Mouse (Mus musculus) embryo, embryonic 11.5 days (tissue): ENCODE measurements around the gene Tspear.
"Not testable (repeated sequence)": the region's sequence is repeated elsewhere in the genome, so short reads cannot be mapped to it uniquely, and the experiment has no call there.

Source experiments
- DNase-seq: peaks from one replicate; pipeline ENCODE4 v3.0.0-alpha.2; 2012; ENCODE audit warnings: low read depth, low spot score

Gene Tspear

GRCm38 (mm10) chr10:77685895-77686664, at the start of gene Tspear:
Gene Tspear (plus strand): TSS chr10:77686569.
- DNase-seq, result no peak

GRCm38 (mm10) chr10:77638956-77639355, 47.4 kb upstream of the Tspear start:
- no peak for DNase-seq

- no peak for DNase-seq
These were observed 43.2 kb upstream of the Tspear start for GRCm38 (mm10) chr10:77643160-77643559.

- no peak for DNase-seq
These were observed 40.8 kb upstream of the Tspear start for GRCm38 (mm10) chr10:77645571-77645970.

- DNase-seq, result no peak
These were observed 38.9 kb upstream of the Tspear start for GRCm38 (mm10) chr10:77647461-77647860.

- no peak for DNase-seq
These were observed 38.5 kb upstream of the Tspear start for GRCm38 (mm10) chr10:77647901-77648300.

- no peak for DNase-seq
These were observed 34.3 kb upstream of the Tspear start for GRCm38 (mm10) chr10:77652046-77652445.

- no peak for DNase-seq
These were observed 27.9 kb upstream of the Tspear start for GRCm38 (mm10) chr10:77658286-77658994.

- no peak for DNase-seq
These were observed 22.3 kb upstream of the Tspear start for GRCm38 (mm10) chr10:77663949-77664665.

GRCm38 (mm10) chr10:77666342-77666741, 20.0 kb upstream of the Tspear start:
- no peak for DNase-seq

GRCm38 (mm10) chr10:77667402-77667801, 19.0 kb upstream of the Tspear start:
- no peak for DNase-seq

- DNase-seq, result no peak
These were observed 15.7 kb upstream of the Tspear start for GRCm38 (mm10) chr10:77670710-77671109.

- DNase-seq, result no peak
These were observed 14.8 kb upstream of the Tspear start for GRCm38 (mm10) chr10:77671519-77671918.

GRCm38 (mm10) chr10:77673765-77674164, 12.6 kb upstream of the Tspear start:
- DNase-seq, result no peak

GRCm38 (mm10) chr10:77677562-77677961, 8.8 kb upstream of the Tspear start:
- no peak for DNase-seq

- DNase-seq, result no peak
These were observed 3.4 kb upstream of the Tspear start for GRCm38 (mm10) chr10:77682994-77683393.

- DNase-seq, result no peak
These were observed 2.2 kb upstream of the Tspear start for GRCm38 (mm10) chr10:77684181-77684580.

- no peak for DNase-seq
These were observed 652 bp downstream of the Tspear start for GRCm38 (mm10) chr10:77687021-77687420.

GRCm38 (mm10) chr10:77690356-77690807, 4.0 kb downstream of the Tspear start, which contains the start of gene Gm19402:
Gene Gm19402 (minus strand): TSS chr10:77690757.
- DNase-seq, result not testable (repeated sequence)

- DNase-seq, result no peak
These were observed 10.8 kb downstream of the Tspear start, which contains the start of gene Gm9508 for GRCm38 (mm10) chr10:77697133-77697532. Gene Gm9508 (minus strand): TSS chr10:77697233.

GRCm38 (mm10) chr10:77706326-77706725, 20.0 kb downstream of the Tspear start, which contains the start of gene Gm10272:
Gene Gm10272 (plus strand): TSS chr10:77706626.
- no peak for DNase-seq

GRCm38 (mm10) chr10:77709831-77710230, 23.5 kb downstream of the Tspear start:
- no peak for DNase-seq
